Mouse (Mus musculus): ENCODE measurements around the gene Olfr5. TPM values are rescaled to one million over a fixed set of nuclear protein-coding genes. Genes with fewer than 3 reads are reported as not detected.
A peak's percentile ranks its signal among the peaks of the same experiment; 100 is the strongest.

Gene Olfr5
- polyA plus RNA-seq, 1 experiment from 2014 or later, result not detected

DNA sequence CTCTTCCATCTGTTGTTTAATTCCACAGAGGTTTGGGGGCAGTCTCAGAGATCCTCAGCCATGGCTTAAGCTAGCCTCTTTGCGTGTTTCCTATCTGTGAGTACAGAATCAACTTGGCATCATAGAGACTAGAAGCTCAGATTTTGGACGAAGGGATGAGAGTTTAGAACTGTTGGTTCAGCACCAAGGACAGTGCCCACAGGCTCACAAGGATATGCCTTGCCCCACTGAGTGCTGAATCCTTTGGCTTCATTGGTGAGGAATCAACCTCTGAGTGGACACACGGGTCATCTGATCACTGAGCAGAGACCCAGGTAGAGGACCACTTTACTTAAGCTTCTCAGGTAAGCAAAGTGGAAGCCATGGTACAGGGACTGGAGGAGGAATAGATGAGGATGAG, 30.3 kb downstream of the Olfr5 start:
- H3K4me2 ChIP-seq, result no peak overlapping the region
- DNase-seq (ENCODE audit: low spot score, missing footprints), result no peak
- WGBS, result 46% methylated on average over 3 of the region's 3 CpGs

DNA sequence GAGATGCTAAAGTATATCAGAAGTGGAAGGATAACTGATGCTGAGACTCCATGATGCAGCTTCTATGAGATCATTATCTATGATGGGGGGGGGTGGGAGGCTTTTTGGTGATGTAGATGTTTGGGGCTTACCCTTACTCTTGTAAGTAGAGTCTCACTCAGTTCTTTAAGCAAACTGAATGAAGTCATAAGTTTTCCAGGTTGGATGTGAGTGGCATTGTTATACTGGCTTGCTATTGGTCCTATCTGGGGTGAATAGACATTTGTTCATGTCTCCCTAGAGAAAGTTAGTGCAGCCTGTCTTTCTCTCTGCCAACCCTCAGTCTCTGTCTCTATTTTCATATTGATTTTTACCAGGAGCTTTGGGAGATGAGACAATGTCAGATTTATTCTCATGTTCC, 30.9 kb downstream of the Olfr5 start, which contains the start of gene Olfr1336:
Gene Olfr1336 (plus strand): TSS at position 301 of the 400 bp plus-strand sequence.
- ATAC-seq (ENCODE audit: low FRiP score) (no peak), DNase-seq (ENCODE audit: low spot score, missing footprints) (no peak)
- Histone ChIP-seq H3K27me3 (ENCODE audit: control insufficient read depth, insufficient read depth, low read length) (no peaks in the 10 kb centered on the region), H3K27ac (ENCODE audit: low read depth, low read length) (no peak within 1 kb of the TSS), H3K9ac (ENCODE audit: low read length) (no peak within 1 kb of the TSS), H3K36me3 (ENCODE audit: control insufficient read depth, insufficient read depth, low read length) (no peaks in the 10 kb centered on the region), H3K9me3 (ENCODE audit: control insufficient read depth, low read length) (no peaks in the 10 kb centered on the region; the same call in 1 of the 2 replicates), H3K4me1 (ENCODE audit: control insufficient read depth, insufficient read depth, low read length) (no peaks in the 10 kb centered on the region), H3K4me2 (no peak within 1 kb of the TSS), H3K4me3 (ENCODE audit: low read depth, low read length) (no peak within 1 kb of the TSS)

More for the DNA sequence above, 30.3 kb downstream of the Olfr5 start:
- Histone ChIP-seq H3K36me3 (ENCODE audit: control insufficient read depth, insufficient read depth, low read length) (no peaks in the 10 kb centered on the region), H3K27ac (ENCODE audit: low read depth, low read length) (no peak overlapping the region), H3K4me1 (ENCODE audit: control insufficient read depth, insufficient read depth, low read length) (no peaks in the 10 kb centered on the region), H3K27me3 (ENCODE audit: control insufficient read depth, insufficient read depth, low read length) (no peaks in the 10 kb centered on the region), H3K4me3 (ENCODE audit: low read depth, low read length) (no peak overlapping the region), H3K9ac (ENCODE audit: low read length) (no peak overlapping the region), H3K9me3 (ENCODE audit: control insufficient read depth, low read length) (no peaks in the 10 kb centered on the region; the same call in 1 of the 2 replicates)
- ATAC-seq (ENCODE audit: low FRiP score), result no peak

DNA sequence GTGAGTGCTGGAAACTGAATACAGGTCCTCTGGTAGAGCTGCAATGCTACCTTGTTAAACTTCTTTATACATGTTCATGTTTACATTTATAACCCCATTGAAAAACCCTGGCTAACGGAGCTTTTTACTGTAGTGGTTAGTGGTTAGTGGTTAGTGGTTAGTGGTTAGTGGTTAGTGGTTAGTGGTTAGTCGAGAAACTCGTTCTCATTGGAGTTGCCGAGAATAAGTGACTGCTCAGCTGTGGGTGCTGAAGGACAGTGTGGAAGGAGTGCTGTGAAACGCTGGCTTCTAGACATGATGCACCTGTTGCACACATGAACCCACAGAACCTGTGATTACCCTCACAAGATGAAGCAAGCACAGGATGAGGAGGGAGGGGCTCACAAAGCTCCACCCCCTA, 39.0 kb downstream of the Olfr5 start:
- DNase-seq (ENCODE audit: low spot score, missing footprints) (no peak), ATAC-seq (ENCODE audit: low FRiP score) (no peak)
- Histone ChIP-seq H3K9ac (ENCODE audit: low read length) (no peak overlapping the region), H3K4me1 (ENCODE audit: control insufficient read depth, insufficient read depth, low read length) (no peaks in the 10 kb centered on the region), H3K4me2 (no peak overlapping the region), H3K27me3 (ENCODE audit: control insufficient read depth, insufficient read depth, low read length) (no peaks in the 10 kb centered on the region), H3K4me3 (ENCODE audit: low read depth, low read length) (no peak overlapping the region), H3K36me3 (ENCODE audit: control insufficient read depth, insufficient read depth, low read length) (no peaks in the 10 kb centered on the region), H3K27ac (ENCODE audit: low read depth, low read length) (no peak overlapping the region), H3K9me3 (ENCODE audit: control insufficient read depth, low read length) (no peaks in the 10 kb centered on the region; the same call in 1 of the 2 replicates)
- 90% methylated on average over 5 of the region's 5 CpGs for WGBS

DNA sequence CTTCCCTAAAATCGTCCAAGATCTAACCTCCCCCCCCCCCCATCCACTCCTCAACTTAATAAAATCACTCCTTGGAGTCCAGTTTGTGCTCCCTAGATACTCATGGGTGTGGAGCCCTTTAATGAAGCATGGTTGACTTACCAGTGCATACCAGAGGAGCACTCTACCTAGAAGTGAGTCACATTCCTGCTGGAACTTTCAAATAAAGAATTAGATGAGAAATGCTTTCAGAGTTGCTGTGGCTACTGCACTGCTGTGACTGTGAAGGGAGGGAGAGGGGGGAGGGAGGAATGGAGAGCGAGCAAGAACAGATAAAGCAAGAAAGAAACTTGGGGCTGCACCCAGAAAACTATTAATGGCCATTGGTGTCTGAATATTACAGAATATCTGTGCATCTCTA, 45.6 kb downstream of the Olfr5 start:
- no peaks in the 10 kb centered on the region for H3K4me1 ChIP-seq (ENCODE audit: control insufficient read depth, insufficient read depth, low read length)
- no peak overlapping the region for H3K4me3 ChIP-seq (ENCODE audit: low read depth, low read length)
- H3K27ac ChIP-seq (ENCODE audit: low read depth, low read length), result no peak overlapping the region
- whole genome bisulfite sequencing, result 53% methylated on average over 2 of the region's 2 CpGs
- H3K4me2 ChIP-seq, result no peak overlapping the region
- H3K9ac ChIP-seq (ENCODE audit: low read length), result no peak overlapping the region
- H3K27me3 ChIP-seq (ENCODE audit: control insufficient read depth, insufficient read depth, low read length), result no peaks in the 10 kb centered on the region
- ATAC-seq (ENCODE audit: low FRiP score), result no peak
- H3K9me3 ChIP-seq (ENCODE audit: control insufficient read depth, low read length), result no peaks in the 10 kb centered on the region
- H3K36me3 ChIP-seq (ENCODE audit: control insufficient read depth, insufficient read depth, low read length), result no peaks in the 10 kb centered on the region
- DNase-seq (ENCODE audit: low spot score, missing footprints), result no peak

DNA sequence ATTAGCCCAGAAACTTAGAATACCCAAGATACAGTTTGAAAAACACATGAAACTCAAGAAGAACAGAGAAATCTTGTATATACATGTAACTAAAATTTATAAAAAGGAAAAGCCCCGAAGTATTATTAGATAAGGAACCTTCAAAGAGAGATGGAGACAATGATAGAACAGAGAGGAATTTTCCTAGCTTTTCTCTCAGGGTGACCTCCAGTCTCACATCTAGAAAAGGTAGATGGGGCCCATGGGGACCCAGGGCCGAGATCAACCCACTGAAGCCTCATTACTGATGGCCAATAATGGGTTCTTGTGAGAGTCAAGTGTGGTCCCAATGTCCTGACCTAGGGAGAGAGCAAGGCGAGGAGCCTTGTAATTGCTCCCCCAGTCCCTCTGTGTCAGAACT, 48.4 kb downstream of the Olfr5 start, which contains the start of gene Olfr1344:
Gene Olfr1344 (plus strand): TSS at position 301 of the 400 bp plus-strand sequence.
- no peaks in the 10 kb centered on the region for H3K36me3 ChIP-seq (ENCODE audit: control insufficient read depth, insufficient read depth, low read length)
- no peaks in the 10 kb centered on the region for H3K27me3 ChIP-seq (ENCODE audit: control insufficient read depth, insufficient read depth, low read length)
- peaks cover 8% of the 10 kb centered on the region; the same call in 1 of the 2 replicates for H3K4me1 ChIP-seq (ENCODE audit: control insufficient read depth, insufficient read depth, low read length)
- no peaks in the 10 kb centered on the region for H3K9me3 ChIP-seq (ENCODE audit: control insufficient read depth, low read length)
- no peak within 1 kb of the TSS for H3K4me2 ChIP-seq
- 86% methylated on average over 3 of the region's 3 CpGs for WGBS
- H3K27ac ChIP-seq (ENCODE audit: low read depth, low read length), result no peak within 1 kb of the TSS
- no peak within 1 kb of the TSS for H3K4me3 ChIP-seq (ENCODE audit: low read depth, low read length)
- DNase-seq (ENCODE audit: low spot score, missing footprints) (no peak), ATAC-seq (ENCODE audit: low FRiP score) (no peak)
- no peak within 1 kb of the TSS for H3K9ac ChIP-seq (ENCODE audit: low read length)

DNA sequence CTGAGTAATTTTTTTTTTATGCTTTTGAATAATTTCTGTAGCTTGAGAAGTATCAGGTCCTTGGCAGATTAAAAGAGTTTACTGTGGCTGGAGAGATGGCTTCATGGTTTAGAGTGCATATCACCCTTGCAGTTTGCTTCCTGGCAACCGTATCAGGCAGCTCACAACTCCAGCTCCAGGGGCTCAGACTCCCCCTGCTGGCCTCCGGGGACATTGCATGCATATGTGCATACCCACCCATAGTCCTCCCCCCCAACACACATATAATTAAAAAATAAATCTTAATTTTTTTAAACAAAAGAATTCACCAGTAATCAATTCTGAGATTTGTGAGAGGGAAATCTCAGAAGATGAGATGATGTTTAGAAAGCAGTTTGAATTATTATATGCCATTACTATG, 56.4 kb downstream of the Olfr5 start:
- H3K4me3 ChIP-seq (ENCODE audit: low read depth, low read length), result no peak overlapping the region
- H3K27me3 ChIP-seq (ENCODE audit: control insufficient read depth, insufficient read depth, low read length), result no peaks in the 10 kb centered on the region
- no peak overlapping the region for H3K9ac ChIP-seq (ENCODE audit: low read length)
- no peaks in the 10 kb centered on the region for H3K36me3 ChIP-seq (ENCODE audit: control insufficient read depth, insufficient read depth, low read length)
- 58% methylated on average over 2 of the region's 2 CpGs for WGBS
- ATAC-seq (ENCODE audit: low FRiP score) (no peak), DNase-seq (ENCODE audit: low spot score, missing footprints) (peak; percentile 87)
- peaks cover 5% of the 10 kb centered on the region; the same call in 1 of the 2 replicates for H3K4me1 ChIP-seq (ENCODE audit: control insufficient read depth, insufficient read depth, low read length)
- H3K27ac ChIP-seq (ENCODE audit: low read depth, low read length), result no peak overlapping the region
- H3K9me3 ChIP-seq (ENCODE audit: control insufficient read depth, low read length), result peaks cover 5% of the 10 kb centered on the region; the same call in 1 of the 2 replicates
- H3K4me2 ChIP-seq, result no peak overlapping the region

DNA sequence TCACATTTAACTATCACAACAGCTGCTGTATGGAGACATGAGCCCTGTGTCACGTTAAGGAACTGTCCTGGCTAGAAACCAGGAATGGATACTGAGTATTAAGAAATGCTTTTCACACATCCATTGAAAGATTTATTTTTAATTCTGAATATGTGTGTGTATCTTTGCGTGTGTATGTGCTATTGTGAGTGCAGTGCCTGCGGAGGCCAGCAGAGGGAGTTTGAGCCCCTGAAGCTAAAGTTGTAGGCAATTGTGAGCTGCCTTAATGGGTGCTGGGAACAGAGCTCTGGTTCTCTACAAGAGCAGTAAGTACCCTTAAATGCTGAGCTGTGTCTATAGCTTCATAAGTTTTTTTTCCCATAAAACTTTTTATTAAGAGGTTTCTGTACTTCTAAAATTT, 57.4 kb downstream of the Olfr5 start:
- Histone ChIP-seq H3K4me2 (no peak overlapping the region), H3K4me3 (ENCODE audit: low read depth, low read length) (no peak overlapping the region), H3K36me3 (ENCODE audit: control insufficient read depth, insufficient read depth, low read length) (no peaks in the 10 kb centered on the region), H3K9me3 (ENCODE audit: control insufficient read depth, low read length) (peaks cover 5% of the 10 kb centered on the region; the same call in 1 of the 2 replicates), H3K4me1 (ENCODE audit: control insufficient read depth, insufficient read depth, low read length) (peaks cover 1% of the 10 kb centered on the region; the same call in 1 of the 2 replicates), H3K9ac (ENCODE audit: low read length) (no peak overlapping the region), H3K27ac (ENCODE audit: low read depth, low read length) (no peak overlapping the region), H3K27me3 (ENCODE audit: control insufficient read depth, insufficient read depth, low read length) (no peaks in the 10 kb centered on the region)
- ATAC-seq (ENCODE audit: low FRiP score) (no peak), DNase-seq (ENCODE audit: low spot score, missing footprints) (no peak)
- 88% methylated on average over 3 of the region's 3 CpGs for WGBS

Other genes starting within 250 kb of the Olfr5 start
- gene Epp13, start 234.2 kb downstream of the Olfr5 start, polyA plus RNA-seq (2014; fragmentation: Nextera tagmentation; extraction: Ambion mirVana), result 0.25 TPM in 1 of 2 replicates, not detected in the other
- gene Zfp667, start 200.4 kb downstream of the Olfr5 start, polyA plus RNA-seq (2014; fragmentation: Nextera tagmentation; extraction: Ambion mirVana), result 12.0 and 12.9 TPM in 2 replicates
- 7.2 and 10.4 TPM in 2 replicates for gene Zfp583, start 155.7 kb downstream of the Olfr5 start, polyA plus RNA-seq (2014; fragmentation: Nextera tagmentation; extraction: Ambion mirVana)
- 2.5 and 3.0 TPM in 2 replicates for gene Gm3854, start 143.2 kb downstream of the Olfr5 start, polyA plus RNA-seq (2014; fragmentation: Nextera tagmentation; extraction: Ambion mirVana)
- 2.5 and 3.3 TPM in 2 replicates for gene Zfp78, start 123.7 kb downstream of the Olfr5 start, polyA plus RNA-seq (2014; fragmentation: Nextera tagmentation; extraction: Ambion mirVana)
- 12.6 and 13.2 TPM in 2 replicates for gene Zfp28, start 103.6 kb downstream of the Olfr5 start, polyA plus RNA-seq (2014; fragmentation: Nextera tagmentation; extraction: Ambion mirVana)
- 0.67 and 0.95 TPM in 2 replicates for gene Smim17, start 88.2 kb downstream of the Olfr5 start, polyA plus RNA-seq (2014; fragmentation: Nextera tagmentation; extraction: Ambion mirVana)
- not detected in 2 replicates for gene Gm20715, start 76.7 kb downstream of the Olfr5 start, polyA plus RNA-seq (2014; fragmentation: Nextera tagmentation; extraction: Ambion mirVana)
- not detected in 2 replicates for gene Olfr1344, start 48.3 kb downstream of the Olfr5 start, polyA plus RNA-seq (2014; fragmentation: Nextera tagmentation; extraction: Ambion mirVana)
- not detected in 2 replicates for gene Olfr1336, start 30.8 kb downstream of the Olfr5 start, polyA plus RNA-seq (2014; fragmentation: Nextera tagmentation; extraction: Ambion mirVana)
- gene Olfr1346, start 19.8 kb downstream of the Olfr5 start, polyA plus RNA-seq (2014; fragmentation: Nextera tagmentation; extraction: Ambion mirVana), result not detected in 2 replicates
- not detected in 2 replicates for gene Olfr1347, start 12.8 kb upstream of the Olfr5 start, polyA plus RNA-seq (2014; fragmentation: Nextera tagmentation; extraction: Ambion mirVana)
- not detected in 2 replicates for gene Olfr1348, start 21.8 kb upstream of the Olfr5 start, polyA plus RNA-seq (2014; fragmentation: Nextera tagmentation; extraction: Ambion mirVana)
- not detected in 2 replicates for gene Olfr1349, start 36.0 kb upstream of the Olfr5 start, polyA plus RNA-seq (2014; fragmentation: Nextera tagmentation; extraction: Ambion mirVana)
- not detected in 2 replicates for gene Olfr1350, start 77.9 kb upstream of the Olfr5 start, polyA plus RNA-seq (2014; fragmentation: Nextera tagmentation; extraction: Ambion mirVana)
- 0.93 and 1.6 TPM in 2 replicates for gene Zim1, start 209.5 kb upstream of the Olfr5 start, polyA plus RNA-seq (2014; fragmentation: Nextera tagmentation; extraction: Ambion mirVana)
- gene Peg3, start 243.5 kb upstream of the Olfr5 start, polyA plus RNA-seq (2014; fragmentation: Nextera tagmentation; extraction: Ambion mirVana), result 85.3 and 90.1 TPM in 2 replicates
- gene Usp29, start 243.6 kb upstream of the Olfr5 start, polyA plus RNA-seq (2014; fragmentation: Nextera tagmentation; extraction: Ambion mirVana), result 10.2 and 10.7 TPM in 2 replicates

Data from midbrain, embryonic 11.5 days (tissue).